Mouse (Mus musculus) embryonic facial prominence, embryonic 10.5 days (tissue): Measurements from ENCODE around the gene Tescl. TPM values are rescaled to one million over a fixed set of nuclear protein-coding genes. Genes with fewer than 3 reads are reported as not detected.
A peak's percentile ranks its signal among the peaks of the same experiment; 100 is the strongest.

Experiments used
- DNase-seq: peaks from one replicate; pipeline ENCODE4 v3.0.0-alpha.2; 2017; ENCODE audit warnings: low spot score
- H3K27ac ChIP-seq: fragments of 300-500 bp; sonication (generic); replicated peaks from 2 replicates; pipeline ENCODE4 v1.5.1; 2016; ENCODE audit warnings: mild to moderate bottlenecking
- H3K27me3 ChIP-seq: fragments of 300-500 bp; sonication (generic); replicated peaks from 2 replicates; pipeline ENCODE4 v1.6.1; 2016; ENCODE audit warnings: low read depth, mild to moderate bottlenecking; ENCODE audit not compliant: poor library complexity, severe bottlenecking
- H3K36me3 ChIP-seq: fragments of 300-500 bp; sonication (generic); replicated peaks from 2 replicates; pipeline ENCODE4 v1.6.1; 2016; ENCODE audit warnings: mild to moderate bottlenecking, moderate library complexity
- H3K4me1 ChIP-seq: fragments of 300-500 bp; sonication (generic); 2 replicates; pipeline ENCODE4 v1.6.1; 2016
- H3K4me3 ChIP-seq: fragments of 300-500 bp; sonication (generic); 2 replicates; pipeline ENCODE4 v1.5.1; 2016; ENCODE audit warnings: mild to moderate bottlenecking, moderate library complexity
- H3K9me3 ChIP-seq: fragments of 300-500 bp; sonication (generic); 2 replicates; pipeline ENCODE4 v1.6.1; 2016; ENCODE audit warnings: mild to moderate bottlenecking
- WGBS: fragments of 180-500 bp; shearing (Covaris S2); methylation state at CpG from one replicate; pipeline ENCODE4 v1.1.7; 2016; 5-methylcytosine and 5-hydroxymethylcytosine counted together
- polyA plus RNA-seq: library from polyadenylated mRNA; unstranded; fragments of >200 nt; fragmentation: Nextera tagmentation; extraction: Ambion mirVana; gene quantifications from 2 replicates; pipeline ENCODE4 v1.2.1, GENCODE M21; 2016

Gene Tescl
- polyA plus RNA-seq, 1 experiment from 2014 or later: 0.17 TPM

DNA sequence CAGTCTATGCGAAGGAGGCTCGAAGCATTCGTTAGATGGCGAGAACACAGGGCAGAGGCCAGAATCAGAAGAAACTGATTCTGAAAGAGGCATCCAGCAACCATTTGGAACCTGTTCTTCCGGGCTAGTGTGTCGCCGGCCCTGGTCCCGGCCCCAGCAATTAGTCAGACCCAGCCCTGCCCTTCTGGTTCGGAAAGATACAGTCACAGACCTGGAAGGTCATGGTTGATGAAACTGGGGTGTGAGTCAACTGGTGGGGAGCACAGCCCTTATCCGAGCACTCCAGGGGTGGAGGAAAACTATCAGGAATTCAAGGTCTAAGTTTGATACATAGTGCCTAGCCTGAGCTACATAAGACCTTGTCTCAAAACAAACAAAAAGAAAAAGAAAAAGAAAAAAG, 22.3 kb upstream of the Tescl start:
- H3K36me3 ChIP-seq: no peaks in the 10 kb centered on the region
- peaks cover 11% of the 10 kb centered on the region; the same call in 1 of the 2 replicates for H3K9me3 ChIP-seq
- no peak overlapping the region for H3K4me3 ChIP-seq
- DNase-seq: no peak
- H3K27me3 ChIP-seq: 0 out of 2 replicates have a peak, but pooled peaks cover 7% of the 10 kb centered on the region
- no peaks in the 10 kb centered on the region for H3K4me1 ChIP-seq
- WGBS: 82% methylated on average over 10 of the region's 10 CpGs
- no peak overlapping the region for H3K27ac ChIP-seq

- WGBS: 83% methylated on average over 6 of the region's 6 CpGs
- no peaks in the 10 kb centered on the region for H3K4me1 ChIP-seq
- no peak overlapping the region for H3K4me3 ChIP-seq
- peaks cover 10% of the 10 kb centered on the region; the same call in 1 of the 2 replicates for H3K9me3 ChIP-seq
- H3K36me3 ChIP-seq: no peaks in the 10 kb centered on the region
- no peak overlapping the region for H3K27ac ChIP-seq
- DNase-seq: no peak
- 0 out of 2 replicates have a peak, but pooled peaks cover 7% of the 10 kb centered on the region for H3K27me3 ChIP-seq
Observed at GRCm38 (mm10) chr7:24355646-24356045, 21.9 kb upstream of the Tescl start.

- H3K4me3 ChIP-seq: no peak within 1 kb of the TSS
- no peaks in the 10 kb centered on the region for H3K36me3 ChIP-seq
- DNase-seq: no peak
- WGBS: 45% methylated on average over 6 of the region's 6 CpGs
- H3K4me1 ChIP-seq: no peaks in the 10 kb centered on the region
- H3K27me3 ChIP-seq: 0 out of 2 replicates have a peak, but pooled peaks cover 7% of the 10 kb centered on the region
- H3K27ac ChIP-seq: no peak within 1 kb of the TSS
- H3K9me3 ChIP-seq: no peaks in the 10 kb centered on the region; the same call in 1 of the 2 replicates
Observed at GRCm38 (mm10) chr7:24348896-24349295, 15.2 kb upstream of the Tescl start, which contains the start of gene Lypd5. TSS of gene Lypd5 (plus strand) at chr7:24349196.

GRCm38 (mm10) chr7:24346444-24346843, 12.7 kb upstream of the Tescl start:
- H3K27me3 ChIP-seq: no peaks in the 10 kb centered on the region
- no peaks in the 10 kb centered on the region for H3K4me1 ChIP-seq
- H3K9me3 ChIP-seq: no peaks in the 10 kb centered on the region
- 64% methylated on average over 5 of the region's 5 CpGs for WGBS
- H3K36me3 ChIP-seq: no peaks in the 10 kb centered on the region
- H3K4me3 ChIP-seq: no peak overlapping the region
- DNase-seq: no peak
- no peak overlapping the region for H3K27ac ChIP-seq

DNA sequence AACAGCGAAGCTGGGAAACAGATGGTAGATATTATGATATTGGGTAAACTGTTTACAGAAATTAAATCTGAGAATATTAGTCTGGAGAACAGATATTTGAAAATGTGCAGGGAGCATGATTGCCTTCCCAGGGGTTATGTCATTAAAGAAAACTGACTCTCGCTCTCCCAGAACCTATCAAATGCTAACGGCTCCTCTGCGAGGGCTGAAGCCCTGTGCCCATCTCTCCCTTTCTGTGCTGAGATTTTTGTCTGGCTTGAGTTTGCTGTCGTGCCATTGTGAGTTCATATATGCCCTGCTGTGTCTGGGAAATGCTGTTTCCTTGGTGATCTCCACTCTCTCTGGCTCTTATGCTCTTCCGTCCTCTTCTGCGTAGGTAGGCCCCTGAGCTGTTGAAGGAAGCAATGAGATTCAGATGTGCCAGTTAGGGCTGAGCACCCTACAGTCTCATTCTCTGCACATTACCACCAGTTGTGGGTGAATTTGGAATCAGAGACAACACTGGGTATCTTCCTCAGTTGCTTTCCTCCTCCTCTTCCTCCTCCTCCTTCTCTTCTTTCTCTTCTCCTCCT, 10.1 kb upstream of the Tescl start:
- WGBS: 73% methylated on average over 7 of the region's 7 CpGs

GRCm38 (mm10) chr7:24338241-24338640, 4.5 kb upstream of the Tescl start:
- H3K27ac ChIP-seq: no peak overlapping the region
- H3K9me3 ChIP-seq: peaks cover 6% of the 10 kb centered on the region; the same call in 1 of the 2 replicates
- H3K27me3 ChIP-seq: peaks cover 17% of the 10 kb centered on the region
- 48% methylated on average over 2 of the region's 2 CpGs for WGBS
- no peak overlapping the region for H3K4me3 ChIP-seq
- H3K36me3 ChIP-seq: no peaks in the 10 kb centered on the region
- no peaks in the 10 kb centered on the region for H3K4me1 ChIP-seq
- no peak for DNase-seq

More for the DNA sequence above, 10.1 kb upstream of the Tescl start:
- H3K36me3 ChIP-seq: no peaks in the 10 kb centered on the region
- no peaks in the 10 kb centered on the region for H3K4me1 ChIP-seq
- no peaks in the 10 kb centered on the region for H3K27me3 ChIP-seq
- no peak overlapping the region for H3K27ac ChIP-seq
- no peak for DNase-seq
- peaks cover 2% of the 10 kb centered on the region; the same call in 1 of the 2 replicates for H3K9me3 ChIP-seq
- H3K4me3 ChIP-seq: no peak overlapping the region

DNA sequence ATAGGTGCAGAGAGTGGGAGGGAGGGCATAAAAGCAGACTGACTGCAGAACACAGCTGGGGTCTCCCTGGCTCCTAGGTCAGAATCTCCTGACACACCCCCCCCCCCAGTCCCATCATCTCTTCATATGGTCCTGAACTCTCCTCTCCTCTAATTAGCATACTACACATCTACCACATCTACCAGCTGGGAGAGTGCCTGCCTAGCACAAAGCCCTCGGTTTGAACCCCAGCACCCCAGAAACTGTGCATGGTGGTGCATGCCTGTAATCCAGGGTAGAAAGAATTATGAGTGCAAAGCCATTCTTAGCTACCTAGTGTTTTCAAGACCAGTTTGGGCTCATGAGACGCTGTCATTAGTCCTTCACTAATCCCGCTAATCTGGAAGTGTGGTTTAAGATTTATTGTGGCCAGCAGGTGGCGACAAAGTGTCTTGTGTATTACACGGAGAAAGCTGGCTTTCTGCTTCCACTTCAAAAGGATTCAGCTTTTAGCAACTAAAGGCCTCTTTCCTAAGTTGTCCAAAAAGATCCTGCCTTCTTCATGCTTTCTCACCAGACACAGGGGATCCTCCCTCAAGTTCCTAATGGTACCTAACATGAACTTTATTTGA, 2.1 kb upstream of the Tescl start:
- H3K9me3 ChIP-seq: peaks cover 11% of the 10 kb centered on the region; the same call in 1 of the 2 replicates
- DNase-seq: peak; percentile 64
- H3K36me3 ChIP-seq: no peaks in the 10 kb centered on the region
- H3K27ac ChIP-seq: no peak overlapping the region
- H3K4me1 ChIP-seq: no peaks in the 10 kb centered on the region
- 10% methylated on average over 5 of the region's 5 CpGs for WGBS
- H3K4me3 ChIP-seq: no peak overlapping the region
- peaks cover 24% of the 10 kb centered on the region for H3K27me3 ChIP-seq

DNA sequence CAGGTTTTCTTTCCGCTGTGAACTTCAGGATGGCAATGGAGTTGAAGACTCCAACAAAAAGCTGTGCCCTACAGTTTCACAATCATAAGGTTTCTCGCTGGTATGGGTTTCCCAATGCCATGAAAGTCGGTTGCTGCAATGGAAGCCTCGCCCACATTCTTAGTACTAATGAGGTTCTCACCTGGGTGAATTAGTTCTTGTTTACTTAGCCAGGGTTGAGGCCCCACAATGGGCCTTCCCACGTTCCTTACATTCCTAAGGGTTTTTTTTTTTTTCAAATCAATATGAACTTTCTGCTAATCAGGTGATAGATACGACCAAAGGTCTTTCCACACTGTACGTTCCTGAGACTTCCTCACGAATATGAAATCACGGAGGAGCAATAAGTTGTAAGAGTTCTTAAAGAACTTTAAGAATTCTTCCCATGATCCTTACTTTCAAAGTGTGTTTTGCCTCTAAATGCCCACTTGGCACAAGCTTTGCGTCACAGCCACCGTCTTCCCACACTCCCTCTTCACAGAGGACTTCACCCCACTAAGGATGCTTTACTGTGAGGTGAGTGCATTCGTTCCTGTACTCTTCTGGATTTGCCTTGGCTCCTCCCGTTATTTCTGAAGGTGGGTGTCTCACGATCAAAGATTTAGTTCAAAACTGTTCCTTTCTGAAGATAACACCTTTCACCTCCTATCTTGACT, 6.3 kb downstream of the Tescl start:
- no peak overlapping the region for H3K27ac ChIP-seq
- DNase-seq: no peak
- peaks cover 16% of the 10 kb centered on the region for H3K9me3 ChIP-seq
- H3K4me3 ChIP-seq: no peak overlapping the region
- peaks cover 4% of the 10 kb centered on the region; the same call in 1 of the 2 replicates for H3K4me1 ChIP-seq
- no peaks in the 10 kb centered on the region for H3K27me3 ChIP-seq
- WGBS: 86% methylated on average over 14 of the region's 14 CpGs
- no peaks in the 10 kb centered on the region for H3K36me3 ChIP-seq

DNA sequence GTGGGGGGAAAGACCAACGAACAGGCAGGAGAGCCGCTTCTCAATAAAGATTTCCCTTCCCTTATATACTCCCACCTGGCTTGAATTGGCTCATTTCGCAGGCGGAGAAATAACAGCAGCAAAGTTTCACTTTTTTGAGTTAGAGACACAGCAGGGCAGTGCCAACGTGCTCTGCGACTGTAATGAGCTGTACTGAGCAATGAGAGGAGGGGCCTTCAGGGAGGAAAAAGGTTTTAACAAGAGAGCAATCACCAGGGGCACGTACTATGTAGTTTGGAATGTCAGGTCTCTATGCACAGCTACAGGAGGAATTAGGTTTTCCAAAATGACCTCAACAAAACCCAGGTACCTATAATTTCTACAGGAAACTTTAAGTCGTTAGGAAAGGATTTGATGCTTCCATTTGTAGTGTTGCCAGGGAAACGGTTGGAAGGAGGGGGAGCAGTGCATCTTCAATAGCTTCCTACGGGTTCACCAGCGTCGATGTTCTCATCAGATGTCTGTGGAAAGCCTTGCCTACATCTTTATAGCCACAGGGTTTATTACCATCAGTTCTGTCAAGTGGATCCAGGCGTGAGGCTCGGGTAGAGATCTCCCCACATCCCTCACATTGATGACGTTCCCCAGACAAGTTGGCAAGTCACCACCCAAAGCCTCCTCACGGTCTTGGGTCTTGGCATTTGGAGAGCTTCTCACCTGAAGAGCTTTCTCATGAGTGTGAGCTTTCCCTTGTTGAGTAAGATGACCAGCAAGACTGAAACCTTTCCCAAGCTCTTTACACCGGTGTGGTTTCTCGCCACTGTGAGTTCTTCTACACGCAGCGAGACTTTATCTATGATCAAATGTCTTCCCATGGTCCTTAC, 7.2 kb downstream of the Tescl start:
- Histone ChIP-seq H3K4me1 (peaks cover 4% of the 10 kb centered on the region; the same call in 1 of the 2 replicates), H3K27me3 (no peaks in the 10 kb centered on the region), H3K36me3 (no peaks in the 10 kb centered on the region), H3K9me3 (peaks cover 16% of the 10 kb centered on the region), H3K27ac (no peak overlapping the region), H3K4me3 (peak overlapping the region; percentile 52)
- 47% methylated on average over 20 of the region's 20 CpGs for WGBS
- DNase-seq: no peak

- Histone ChIP-seq H3K9me3 (peaks cover 16% of the 10 kb centered on the region), H3K27me3 (no peaks in the 10 kb centered on the region), H3K4me1 (peaks cover 4% of the 10 kb centered on the region; the same call in 1 of the 2 replicates), H3K4me3 (peak overlapping the region; percentile 52), H3K27ac (peak overlapping the region; percentile 27), H3K36me3 (no peaks in the 10 kb centered on the region)
- DNase-seq: peak; percentile 69
- WGBS: 4% methylated on average over 13 of the region's 13 CpGs
Observed at GRCm38 (mm10) chr7:24325675-24326128, 8.0 kb downstream of the Tescl start.

GRCm38 (mm10) chr7:24325197-24325596, 8.5 kb downstream of the Tescl start:
- Histone ChIP-seq H3K9me3 (peaks cover 16% of the 10 kb centered on the region), H3K4me1 (peaks cover 4% of the 10 kb centered on the region; the same call in 1 of the 2 replicates), H3K27me3 (no peaks in the 10 kb centered on the region), H3K4me3 (no peak overlapping the region; the same call in 1 of the 2 replicates), H3K36me3 (no peaks in the 10 kb centered on the region), H3K27ac (no peak overlapping the region)
- no peak for DNase-seq
- WGBS: 93% methylated on average over 6 of the region's 6 CpGs

DNA sequence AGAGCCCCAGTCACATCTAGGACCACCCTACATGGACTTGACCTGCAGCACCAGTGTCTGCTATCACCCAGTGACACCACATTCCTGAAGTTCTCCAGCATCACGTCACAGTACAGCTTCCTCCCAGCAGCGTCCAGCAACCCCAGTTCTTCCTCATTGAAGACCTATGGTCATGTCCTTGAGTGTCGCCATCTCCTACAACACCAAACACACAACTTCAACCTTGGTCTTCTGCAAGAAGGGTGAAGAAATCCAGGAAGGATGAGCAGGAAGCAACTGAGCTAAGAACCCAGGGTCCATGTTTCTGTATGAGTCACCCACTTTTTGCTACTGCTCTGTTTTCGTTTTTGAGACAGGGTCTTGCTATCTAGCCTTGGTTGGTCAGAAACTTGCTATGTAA, 11.1 kb downstream of the Tescl start:
- Histone ChIP-seq H3K9me3 (peaks cover 16% of the 10 kb centered on the region), H3K4me3 (no peak overlapping the region), H3K27me3 (no peaks in the 10 kb centered on the region), H3K36me3 (no peaks in the 10 kb centered on the region), H3K4me1 (peaks cover 4% of the 10 kb centered on the region; the same call in 1 of the 2 replicates), H3K27ac (no peak overlapping the region)
- DNase-seq: no peak
- whole genome bisulfite sequencing: 80% methylated on average over 4 of the region's 4 CpGs
